Mouse (Mus musculus) embryonic facial prominence, embryonic 14.5 days (tissue): ENCODE results near the gene Sesn3. TPM values are rescaled to one million over a fixed set of nuclear protein-coding genes. Genes with fewer than 3 reads are reported as not detected.

Experiments
- ATAC-seq: fragments of 200-750 bp; cut with Nextera tagmentation; 2 replicates; pipeline ENCODE4 v1.8.0; 2017; ENCODE audit warnings: low read depth, moderate number of reproducible peaks, moderate TSS enrichment
- DNase-seq: peaks from one replicate; pipeline ENCODE4 v3.0.0-alpha.2; 2015; ENCODE audit warnings: low spot score
- H3K27ac ChIP-seq: fragments of 300-500 bp; sonication (generic); replicated peaks from 2 replicates; pipeline ENCODE4 v1.5.1; 2014; ENCODE audit warnings: low read depth, mild to moderate bottlenecking, low read length, moderate library complexity
- H3K27me3 ChIP-seq: fragments of 300-500 bp; sonication (generic); replicated peaks from 2 replicates; pipeline ENCODE4 v1.6.1; 2014; ENCODE audit warnings: low read length; ENCODE audit not compliant: control insufficient read depth, insufficient read depth
- H3K36me3 ChIP-seq: fragments of 300-500 bp; sonication (generic); 2 replicates; pipeline ENCODE4 v1.6.1; 2014; ENCODE audit warnings: low read length, mixed read lengths; ENCODE audit not compliant: control insufficient read depth, insufficient read depth
- H3K4me1 ChIP-seq: fragments of 300-500 bp; sonication (generic); 2 replicates; pipeline ENCODE4 v1.6.1; 2014; ENCODE audit warnings: antibody characterized with exemption, low read length; ENCODE audit not compliant: control insufficient read depth, insufficient read depth
- H3K4me2 ChIP-seq: fragments of 300-500 bp; sonication (generic); 2 replicates; pipeline ENCODE4 v1.6.1; 2014; ENCODE audit warnings: low read depth, mild to moderate bottlenecking, low read length, moderate library complexity, mixed read lengths
- H3K4me3 ChIP-seq: fragments of 300-500 bp; sonication (generic); 2 replicates; pipeline ENCODE4 v1.5.1; 2014; ENCODE audit warnings: low read depth, mild to moderate bottlenecking, low read length
- H3K9ac ChIP-seq: fragments of 300-500 bp; sonication (generic); 2 replicates; pipeline ENCODE4 v1.6.1; 2014; ENCODE audit warnings: low read depth, mild to moderate bottlenecking, low read length, moderate library complexity, mixed read lengths
- H3K9me3 ChIP-seq: fragments of 300-500 bp; sonication (generic); 2 replicates; pipeline ENCODE4 v1.6.1; 2016; ENCODE audit warnings: low read length; ENCODE audit not compliant: control insufficient read depth
- WGBS: fragments of 180-500 bp; shearing (Covaris S2); extraction: QIAGEN DNeasy Blood & Tissue Kit; methylation state at CpG from one replicate; pipeline ENCODE4 v1.1.7; 2014; 5-methylcytosine and 5-hydroxymethylcytosine counted together
- polyA plus RNA-seq: library from polyadenylated mRNA; unstranded; fragments of >200 nt; fragmentation: Nextera tagmentation; extraction: Ambion mirVana; gene quantifications from 2 replicates; pipeline ENCODE4 v1.2.1, GENCODE M21; 2014

Gene Sesn3
- polyA plus RNA-seq, 1 experiment from 2014 or later: 21.7 TPM

- DNase-seq (no peak), ATAC-seq (no peak)
- Histone ChIP-seq H3K4me3 (no peak overlapping the region), H3K36me3 (no peaks in the 10 kb centered on the region; the same call in 1 of the 2 replicates), H3K4me1 (no peaks in the 10 kb centered on the region), H3K9ac (no peak overlapping the region), H3K27me3 (no peaks in the 10 kb centered on the region), H3K27ac (no peak overlapping the region), H3K4me2 (no peak overlapping the region), H3K9me3 (peaks cover 9% of the 10 kb centered on the region; the same call in 1 of the 2 replicates)
Measured at GRCm38 (mm10) chr9:14369271-14369670, 94.4 kb downstream of the Sesn3 start.

GRCm38 (mm10) chr9:14372440-14372839, 97.6 kb downstream of the Sesn3 start:
- H3K36me3 ChIP-seq: no peaks in the 10 kb centered on the region; the same call in 1 of the 2 replicates
- no peaks in the 10 kb centered on the region for H3K4me1 ChIP-seq
- DNase-seq (no peak), ATAC-seq (no peak)
- H3K4me3 ChIP-seq: no peak overlapping the region
- no peak overlapping the region for H3K27ac ChIP-seq
- H3K4me2 ChIP-seq: no peak overlapping the region
- H3K9ac ChIP-seq: no peak overlapping the region
- H3K9me3 ChIP-seq: peaks cover 9% of the 10 kb centered on the region; the same call in 1 of the 2 replicates
- H3K27me3 ChIP-seq: no peaks in the 10 kb centered on the region

- H3K9ac ChIP-seq: no peak overlapping the region
- H3K27me3 ChIP-seq: no peaks in the 10 kb centered on the region
- 89% methylated on average over 4 of the region's 4 CpGs for WGBS
- no peaks in the 10 kb centered on the region for H3K36me3 ChIP-seq
- no peak overlapping the region for H3K4me2 ChIP-seq
- no peak overlapping the region for H3K4me3 ChIP-seq
- H3K9me3 ChIP-seq: no peaks in the 10 kb centered on the region
- ATAC-seq (no peak), DNase-seq (no peak)
- 0 out of 2 replicates have a peak, but pooled peaks cover 6% of the 10 kb centered on the region for H3K4me1 ChIP-seq
- H3K27ac ChIP-seq: no peak overlapping the region
Measured at GRCm38 (mm10) chr9:14376149-14376548, 101.3 kb downstream of the Sesn3 start.

- WGBS: 76% methylated on average over 2 of the region's 2 CpGs
- Histone ChIP-seq H3K4me3 (no peak overlapping the region), H3K4me2 (no peak overlapping the region), H3K36me3 (no peaks in the 10 kb centered on the region), H3K27ac (no peak overlapping the region), H3K27me3 (0 out of 2 replicates have a peak, but pooled peaks cover 3% of the 10 kb centered on the region), H3K9ac (no peak overlapping the region), H3K4me1 (0 out of 2 replicates have a peak, but pooled peaks cover 6% of the 10 kb centered on the region), H3K9me3 (no peaks in the 10 kb centered on the region)
- no peak for ATAC-seq
- DNase-seq: no peak
Measured at GRCm38 (mm10) chr9:14378151-14378550, 103.3 kb downstream of the Sesn3 start.

GRCm38 (mm10) chr9:14379769-14380385, 105.0 kb downstream of the Sesn3 start:
- Histone ChIP-seq H3K27me3 (0 out of 2 replicates have a peak, but pooled peaks cover 3% of the 10 kb centered on the region), H3K4me2 (peak overlapping the region; percentile 93), H3K36me3 (no peaks in the 10 kb centered on the region), H3K27ac (no peak overlapping the region), H3K4me3 (peak overlapping the region; percentile 71), H3K4me1 (0 out of 2 replicates have a peak, but pooled peaks cover 6% of the 10 kb centered on the region), H3K9ac (peak overlapping the region; percentile 76), H3K9me3 (no peaks in the 10 kb centered on the region)
- WGBS: 25% methylated on average over 8 of the region's 8 CpGs
- ATAC-seq (no peak), DNase-seq (no peak)

- Histone ChIP-seq H3K9ac (peak overlapping the region; percentile 76), H3K4me2 (peak overlapping the region; percentile 93), H3K36me3 (no peaks in the 10 kb centered on the region), H3K27me3 (0 out of 2 replicates have a peak, but pooled peaks cover 3% of the 10 kb centered on the region), H3K4me1 (0 out of 2 replicates have a peak, but pooled peaks cover 6% of the 10 kb centered on the region), H3K9me3 (no peaks in the 10 kb centered on the region), H3K27ac (peak overlapping the region; percentile 66), H3K4me3 (peak overlapping the region; percentile 71)
- ATAC-seq: peak; percentile 96
- peak; percentile 89 for DNase-seq
- WGBS: under 1% methylated on average over 51 of the region's 76 CpGs
Measured at GRCm38 (mm10) chr9:14380386-14381285, 105.8 kb downstream of the Sesn3 start.

GRCm38 (mm10) chr9:14381353-14382055, 106.6 kb downstream of the Sesn3 start, which contains the start of gene Endod1:
Gene Endod1, minus strand, starts transcription at chr9:14381507.
- Histone ChIP-seq H3K27me3 (0 out of 2 replicates have a peak, but pooled peaks cover 3% of the 10 kb centered on the region), H3K4me2 (peak within 1 kb of the TSS; percentile 93), H3K4me3 (peak within 1 kb of the TSS; percentile 71), H3K9ac (peak within 1 kb of the TSS; percentile 76), H3K9me3 (no peaks in the 10 kb centered on the region), H3K4me1 (0 out of 2 replicates have a peak, but pooled peaks cover 6% of the 10 kb centered on the region), H3K27ac (peak within 1 kb of the TSS; percentile 66), H3K36me3 (no peaks in the 10 kb centered on the region)
- 6% methylated on average over 8 of the region's 8 CpGs for WGBS
- peak; percentile 70 for DNase-seq
- ATAC-seq: peak; percentile 39

GRCm38 (mm10) chr9:14382256-14382791, 107.5 kb downstream of the Sesn3 start:
- DNase-seq (no peak), ATAC-seq (no peak)
- no peak overlapping the region for H3K27ac ChIP-seq
- no peak overlapping the region for H3K4me2 ChIP-seq
- H3K36me3 ChIP-seq: no peaks in the 10 kb centered on the region
- WGBS: 76% methylated on average over 5 of the region's 5 CpGs
- 0 out of 2 replicates have a peak, but pooled peaks cover 3% of the 10 kb centered on the region for H3K27me3 ChIP-seq
- no peak overlapping the region for H3K4me3 ChIP-seq
- no peak overlapping the region for H3K9ac ChIP-seq
- 0 out of 2 replicates have a peak, but pooled peaks cover 6% of the 10 kb centered on the region for H3K4me1 ChIP-seq
- no peaks in the 10 kb centered on the region for H3K9me3 ChIP-seq
